Mouse (Mus musculus) embryonic fibroblast, embryonic 13.5 days (primary cell): ENCODE data around the gene Sema5b. TPM values are rescaled to one million over a fixed set of nuclear protein-coding genes. Genes with fewer than 3 reads are reported as not detected.

Experiments
- H3K27ac ChIP-seq: 2 replicates; pipeline ENCODE4 v1.5.1; 2012; ENCODE audit warnings: low read length, control low read depth, inconsistent platforms; ENCODE audit not compliant: insufficient read depth
- H3K4me1 ChIP-seq: 2 replicates; pipeline ENCODE4 v1.6.1; 2011; ENCODE audit warnings: low read length; ENCODE audit not compliant: control insufficient read depth, insufficient read depth
- H3K4me3 ChIP-seq: 2 replicates; pipeline ENCODE4 v1.5.1; 2011; ENCODE audit warnings: mild to moderate bottlenecking, control low read depth, low read length; ENCODE audit not compliant: insufficient read depth
- CTCF ChIP-seq: IDR thresholded peaks from 2 replicates; pipeline ENCODE4 v1.5.1; 2011; ENCODE audit warnings: mild to moderate bottlenecking, control low read depth, low read length, moderate library complexity, borderline replicate concordance; ENCODE audit not compliant: insufficient read depth
- POLR2A ChIP-seq: IDR thresholded peaks from 2 replicates; pipeline ENCODE4 v1.6.1; 2011; ENCODE audit warnings: low read depth, mild to moderate bottlenecking, control low read depth, low read length, moderate library complexity
- polyA plus RNA-seq: library from polyadenylated mRNA; stranded (reverse); fragments of >200 nt; gene quantifications from 2 replicates; pipeline ENCODE4 v1.2.4, GENCODE M21; 2011; ENCODE audit warnings: low read depth; ENCODE audit not compliant: missing spikeins, insufficient read length

Sema5b gene
- polyA plus RNA-seq, 1 experiment = 1.3 TPM

GRCm38 (mm10) chr16:35660222-35660621 lies 119.3 kb downstream of the Sema5b start:
- TF ChIP-seq CTCF (no peak), POLR2A (no peak)
- no peak overlapping the region for H3K27ac ChIP-seq
- H3K4me3 ChIP-seq = no peak overlapping the region
- no peaks in the 10 kb centered on the region for H3K4me1 ChIP-seq

- Histone ChIP-seq H3K4me3 (no peak overlapping the region), H3K4me1 (no peaks in the 10 kb centered on the region), H3K27ac (no peak overlapping the region)
- TF ChIP-seq CTCF (no peak), POLR2A (no peak)
Measured at GRCm38 (mm10) chr16:35663831-35664414, 123.0 kb downstream of the Sema5b start.

- no peak for TF ChIP-seq CTCF
- no peak for TF ChIP-seq POLR2A
- Histone ChIP-seq H3K4me1 (no peaks in the 10 kb centered on the region), H3K27ac (no peak overlapping the region), H3K4me3 (no peak overlapping the region)
Measured at GRCm38 (mm10) chr16:35664847-35665246, 123.9 kb downstream of the Sema5b start.

GRCm38 (mm10) chr16:35677511-35678113 lies 136.7 kb downstream of the Sema5b start:
- TF ChIP-seq CTCF (no peak), POLR2A (no peak)
- no peaks in the 10 kb centered on the region for H3K4me1 ChIP-seq

GRCm38 (mm10) chr16:35678476-35678875 lies 137.5 kb downstream of the Sema5b start:
- no peak overlapping the region for H3K4me3 ChIP-seq
- TF ChIP-seq POLR2A (no peak), CTCF (no peak)
- H3K4me1 ChIP-seq = no peaks in the 10 kb centered on the region
- no peak overlapping the region for H3K27ac ChIP-seq

More at GRCm38 (mm10) chr16:35677511-35678113, 136.7 kb downstream of the Sema5b start:
- H3K4me3 ChIP-seq = no peak overlapping the region
- H3K27ac ChIP-seq = no peak overlapping the region

- H3K4me1 ChIP-seq = no peaks in the 10 kb centered on the region
- no peak for TF ChIP-seq CTCF
- TF ChIP-seq POLR2A = no peak
- H3K27ac ChIP-seq = no peak overlapping the region
- H3K4me3 ChIP-seq = no peak overlapping the region
Measured at GRCm38 (mm10) chr16:35681327-35682108, 140.6 kb downstream of the Sema5b start.

- Histone ChIP-seq H3K27ac (no peak overlapping the region), H3K4me3 (no peak overlapping the region), H3K4me1 (no peaks in the 10 kb centered on the region)
- no peak for TF ChIP-seq CTCF
- no peak for TF ChIP-seq POLR2A
Measured at GRCm38 (mm10) chr16:35685027-35685426, 144.1 kb downstream of the Sema5b start.

GRCm38 (mm10) chr16:35686491-35686890 lies 145.5 kb downstream of the Sema5b start:
- Histone ChIP-seq H3K4me1 (no peaks in the 10 kb centered on the region), H3K4me3 (no peak overlapping the region), H3K27ac (no peak overlapping the region)
- no peak for TF ChIP-seq POLR2A
- no peak for TF ChIP-seq CTCF

- no peak overlapping the region for H3K27ac ChIP-seq
- no peaks in the 10 kb centered on the region for H3K4me1 ChIP-seq
- no peak overlapping the region for H3K4me3 ChIP-seq
- TF ChIP-seq POLR2A = no peak
- no peak for TF ChIP-seq CTCF
Measured at GRCm38 (mm10) chr16:35691606-35692005, 150.7 kb downstream of the Sema5b start.
